Mouse (Mus musculus) MEL (cell line): ENCODE data around the gene Srrm2. TPM values are rescaled to one million over a fixed set of nuclear protein-coding genes. Genes with fewer than 3 reads are reported as not detected.

Source experiments
- DNase-seq: peaks from one replicate; pipeline ENCODE4 v3.0.0; 2011; ENCODE audit warnings: low read depth, low spot score
- H3K27ac ChIP-seq: 2 replicates; pipeline ENCODE4 v1.5.1; 2012; ENCODE audit warnings: low read depth, mild to moderate bottlenecking, control low read depth, low read length, moderate library complexity; ENCODE audit not compliant: control insufficient read depth
- H3K27me3 ChIP-seq, 2 experiments: fragments of 150-350 bp in 1 of 2; sonication (generic) in 1 of 2; 2 replicates each; pipeline ENCODE4 v1.6.1; 2012; ENCODE audit warnings: low read length in 2 of 2, mild to moderate bottlenecking in 2 of 2, improper control_type of control experiment in 1 of 2, moderate library complexity in 1 of 2; ENCODE audit not compliant: insufficient read depth in 2 of 2, control insufficient read depth in 1 of 2
- H3K36me3 ChIP-seq, 2 experiments: 2 replicates each; pipeline ENCODE4 v1.6.1; 2012 to 2014; ENCODE audit warnings: low read length in 2 of 2, improper control_type of control experiment in 1 of 2, inconsistent platforms in 1 of 2, mild to moderate bottlenecking in 1 of 2; ENCODE audit not compliant: insufficient read depth in 2 of 2, control insufficient read depth in 1 of 2
- H3K4me1 ChIP-seq, 2 experiments: fragments of 150-350 bp in 1 of 2; sonication (generic) in 1 of 2; 2 replicates each; pipeline ENCODE4 v1.6.1; 2012; ENCODE audit warnings: low read length in 2 of 2, improper control_type of control experiment in 1 of 2, mild to moderate bottlenecking in 1 of 2; ENCODE audit not compliant: insufficient read depth in 2 of 2, control insufficient read depth in 1 of 2
- H3K4me3 ChIP-seq, 2 experiments: fragments of 150-350 bp in 1 of 2; sonication (generic) in 1 of 2; 2 replicates each; pipeline ENCODE4 v1.5.1; 2012; ENCODE audit warnings: low read depth in 2 of 2, low read length in 2 of 2, mild to moderate bottlenecking in 2 of 2, moderate library complexity in 2 of 2, control low read depth in 1 of 2, improper control_type of control experiment in 1 of 2; ENCODE audit not compliant: control insufficient read depth in 1 of 2, insufficient read depth in 1 of 2
- H3K79me2 ChIP-seq: 2 replicates; pipeline ENCODE4 v1.6.1; 2012; ENCODE audit warnings: mild to moderate bottlenecking, low read length, moderate library complexity; ENCODE audit not compliant: control insufficient read depth, poor library complexity, insufficient read depth
- H3K9ac ChIP-seq: 2 replicates; pipeline ENCODE4 v1.6.1; 2012; ENCODE audit warnings: low read depth, mild to moderate bottlenecking, control low read depth, low read length, moderate library complexity; ENCODE audit not compliant: control insufficient read depth, poor library complexity, severe bottlenecking
- H3K9me3 ChIP-seq: fragments of 150-350 bp; sonication (generic); replicated peaks from 2 replicates; pipeline ENCODE4 v1.6.1; 2012; ENCODE audit warnings: mild to moderate bottlenecking, low read length, improper control_type of control experiment, moderate library complexity; ENCODE audit not compliant: insufficient read depth
- BHLHE40 ChIP-seq: IDR thresholded peaks from 2 replicates; pipeline ENCODE4 v1.6.1; 2012; ENCODE audit warnings: low read depth, mild to moderate bottlenecking, inconsistent platforms, low read length, improper control_type of control experiment, borderline replicate concordance
- E2F4 ChIP-seq: IDR thresholded peaks from 2 replicates; pipeline ENCODE4 v1.6.1; 2011; ENCODE audit warnings: low read depth, low read length, improper control_type of control experiment, borderline replicate concordance
- EP300 ChIP-seq, 2 experiments: IDR thresholded peaks; 2 replicates each; pipeline ENCODE4 v1.6.1; 2011; ENCODE audit warnings: improper control_type of control experiment in 2 of 2, low read length in 2 of 2, low read depth in 1 of 2, mild to moderate bottlenecking in 1 of 2
- ETS1 ChIP-seq: IDR thresholded peaks from 2 replicates; pipeline ENCODE4 v1.6.1; 2012; ENCODE audit warnings: low read depth, mild to moderate bottlenecking, inconsistent platforms, low read length, improper control_type of control experiment, moderate library complexity
- GATA1 ChIP-seq: IDR thresholded peaks from 2 replicates; pipeline ENCODE4 v1.6.1; 2011; ENCODE audit warnings: low read depth, low read length, improper control_type of control experiment
- JUND ChIP-seq: IDR thresholded peaks from 2 replicates; pipeline ENCODE4 v1.6.1; 2011; ENCODE audit warnings: low read depth, mild to moderate bottlenecking, improper control_type of control experiment, low read length
- KAT2A ChIP-seq: conservative IDR thresholded peaks from 2 replicates; pipeline ENCODE4 v1.6.1; 2012; ENCODE audit warnings: low read depth, low read length, improper control_type of control experiment, inconsistent platforms
- MAX ChIP-seq: IDR thresholded peaks from 2 replicates; pipeline ENCODE4 v1.6.1; 2011; ENCODE audit warnings: low read length, improper control_type of control experiment
- MEF2A ChIP-seq: IDR thresholded peaks from 2 replicates; pipeline ENCODE4 v1.6.1; 2014; ENCODE audit warnings: low read depth, mild to moderate bottlenecking, inconsistent platforms, low read length, improper control_type of control experiment; ENCODE audit not compliant: poor library complexity, insufficient replicate concordance, severe bottlenecking; ENCODE audit errors: extremely low read depth
- MYB ChIP-seq: IDR thresholded peaks from 2 replicates; pipeline ENCODE4 v1.6.1; 2011; ENCODE audit warnings: mild to moderate bottlenecking, low read depth, low read length, improper control_type of control experiment
- MYC ChIP-seq: IDR thresholded peaks from 2 replicates; pipeline ENCODE4 v1.6.1; 2011; ENCODE audit warnings: low read depth, mild to moderate bottlenecking, low read length, improper control_type of control experiment, moderate library complexity
- POLR2A ChIP-seq, 2 experiments: IDR thresholded peaks; 2 replicates each; pipeline ENCODE4 v1.6.1; 2011 to 2012; ENCODE audit warnings: low read length in 2 of 2, mild to moderate bottlenecking in 2 of 2, control low read depth in 1 of 2, improper control_type of control experiment in 1 of 2, low read depth in 1 of 2, moderate library complexity in 1 of 2; ENCODE audit not compliant: control insufficient read depth in 1 of 2, insufficient read depth in 1 of 2, poor library complexity in 1 of 2
- POLR2AphosphoS2 ChIP-seq: IDR thresholded peaks from 2 replicates; pipeline ENCODE4 v1.6.1; 2011; ENCODE audit warnings: low read length, improper control_type of control experiment
- RAD21 ChIP-seq: IDR thresholded peaks from 2 replicates; pipeline ENCODE4 v1.6.1; 2011; ENCODE audit warnings: mild to moderate bottlenecking, low read depth, low read length, improper control_type of control experiment
- SIN3A ChIP-seq: IDR thresholded peaks from 2 replicates; pipeline ENCODE4 v1.6.1; 2012; ENCODE audit warnings: low read length, improper control_type of control experiment, inconsistent platforms
- SMC3 ChIP-seq: IDR thresholded peaks from 2 replicates; pipeline ENCODE4 v1.6.1; 2011; ENCODE audit warnings: low read depth, low read length, improper control_type of control experiment
- TBP ChIP-seq: IDR thresholded peaks from 2 replicates; pipeline ENCODE4 v1.8.0; 2011; ENCODE audit warnings: low read depth, low read length, improper control_type of control experiment
- USF1 ChIP-seq: IDR thresholded peaks from 2 replicates; pipeline ENCODE4 v1.6.1; 2014; ENCODE audit warnings: low read depth, mild to moderate bottlenecking, inconsistent platforms, low read length, improper control_type of control experiment, moderate library complexity
- USF2 ChIP-seq, 2 experiments: IDR thresholded peaks; 2 replicates each; pipeline ENCODE4 v1.6.1; 2011 to 2012; ENCODE audit warnings: improper control_type of control experiment in 2 of 2, low read length in 2 of 2, borderline replicate concordance in 1 of 2, inconsistent platforms in 1 of 2, low read depth in 1 of 2, mild to moderate bottlenecking in 1 of 2; ENCODE audit not compliant: insufficient read depth in 1 of 2
- ZKSCAN1 ChIP-seq: IDR thresholded peaks from 2 replicates; pipeline ENCODE4 v1.6.1; 2012; ENCODE audit warnings: low read depth, mild to moderate bottlenecking, inconsistent platforms, low read length, improper control_type of control experiment, moderate library complexity
- polyA plus RNA-seq, 2 experiments: library from polyadenylated mRNA; stranded (reverse) in 1 of 2; unstranded in 1 of 2; fragments of >175 nt in 1 of 2; fragments of >200 nt in 1 of 2; gene quantifications; 2 replicates each; pipeline versions ENCODE4 v1.2.1 to v1.2.4; 2012; ENCODE audit warnings: low replicate concordance in 2 of 2, low read depth in 1 of 2; ENCODE audit not compliant: insufficient read length in 2 of 2, insufficient read depth in 1 of 2, missing spikeins in 1 of 2
- total RNA-seq: library from RNA; depleted of rRNA; stranded (reverse); fragments of 300-350 nt; gene quantifications from 2 replicates; pipeline ENCODE4 v1.2.3, GENCODE M21; 2012

Srrm2 gene
- total and polyA plus RNA-seq, 3 experiments, result 56.2 to 988 (median 505) TPM

GRCm38 (mm10) chr17:23820731-23821130 lies 30.4 kb downstream of the Srrm2 start:
- Histone ChIP-seq H3K9me3 (no peaks in the 10 kb centered on the region), H3K79me2 (peaks cover 2% of the 10 kb centered on the region; the same call in 1 of the 2 replicates)

GRCm38 (mm10) chr17:23822094-23822493 lies 31.8 kb downstream of the Srrm2 start:
- H3K4me1 ChIP-seq, result no peaks in the 10 kb centered on the region
- peaks cover 7 to 22% of the 10 kb centered on the region in 2 experiments for H3K36me3 ChIP-seq
- no peak overlapping the region for H3K4me3 ChIP-seq
- no peak overlapping the region for H3K9ac ChIP-seq
- peak; percentile 21 for DNase-seq
- H3K27ac ChIP-seq, result no peak overlapping the region
- TF ChIP-seq BHLHE40 (no peak), POLR2A (IDR thresholded peaks at IDR 0.05; ENCODE audit: control insufficient read depth in 1 of 2, insufficient read depth in 1 of 2, low read depth in 1 of 2, low read length in 2 of 2, poor library complexity in 1 of 2) (no peak), MYB (no peak), KAT2A (no peak), RAD21 (no peak), E2F4 (no peak), ETS1 (no peak), USF1 (no peak), MYC (no peak), SIN3A (no peak), SMC3 (no peak), TBP (no peak), USF2 (IDR thresholded peaks at IDR 0.05; ENCODE audit: borderline replicate concordance in 1 of 2, insufficient read depth in 1 of 2, low read depth in 1 of 2, low read length in 2 of 2) (no peak), MEF2A (no peak), MAX (no peak), EP300 (IDR thresholded peaks at IDR 0.05; ENCODE audit: low read depth in 1 of 2, low read length in 2 of 2) (no peak), JUND (no peak), GATA1 (no peak), POLR2AphosphoS2 (no peak)
- peaks cover 4% of the 10 kb centered on the region; the same call in 1 of the 2 replicates for H3K79me2 ChIP-seq
- no peaks in the 10 kb centered on the region for H3K9me3 ChIP-seq
- no peaks in the 10 kb centered on the region for H3K27me3 ChIP-seq

More at GRCm38 (mm10) chr17:23820731-23821130, 30.4 kb downstream of the Srrm2 start:
- no peak for DNase-seq
- Histone ChIP-seq H3K27ac (no peak overlapping the region), H3K36me3 (peaks cover 2 to 32% of the 10 kb centered on the region in 2 experiments; a peak in 2 of 4 replicates), H3K9ac (no peak overlapping the region), H3K27me3 (no peaks in the 10 kb centered on the region), H3K4me1 (no peaks in the 10 kb centered on the region), H3K4me3 (no peak overlapping the region)
- TF ChIP-seq ZKSCAN1 (no peak), BHLHE40 (no peak), USF2 (IDR thresholded peaks at IDR 0.05; ENCODE audit: borderline replicate concordance in 1 of 2, insufficient read depth in 1 of 2, low read depth in 1 of 2, low read length in 2 of 2) (no peak), GATA1 (no peak), POLR2A (IDR thresholded peaks at IDR 0.05; ENCODE audit: control insufficient read depth in 1 of 2, insufficient read depth in 1 of 2, low read depth in 1 of 2, low read length in 2 of 2, poor library complexity in 1 of 2) (peak in 1 of 2 experiments; percentile 28; a peak in 2 of 4 replicates)
